Mouse (Mus musculus) heart, adult 2 months (tissue): ENCODE measurements around the gene 4931428F04Rik.
"Not testable (repeated sequence)": the region's sequence is repeated elsewhere in the genome, so short reads cannot be mapped to it uniquely, and the experiment has no call there.

Source experiments
- CTCF ChIP-seq: fragments of 200-600 bp; IDR thresholded peaks from 2 replicates; pipeline ENCODE4 v1.8.1; 2022; ENCODE audit warnings: antibody characterized with exemption, mild to moderate bottlenecking, moderate library complexity
- EP300 ChIP-seq: fragments of 200-500 bp; IDR thresholded peaks from 2 replicates; pipeline ENCODE4 v1.6.1; 2011; ENCODE audit warnings: low read depth, low read length, control low read depth; ENCODE audit not compliant: insufficient read depth
- POLR2A ChIP-seq: fragments of 200-500 bp; IDR thresholded peaks from 2 replicates; pipeline ENCODE4 v1.6.1; 2011; ENCODE audit warnings: mild to moderate bottlenecking, low read depth, low read length, control low read depth; ENCODE audit not compliant: insufficient read depth

GRCm38 (mm10) chr8:105291364-105291763 is 1.7 kb upstream of the 4931428F04Rik start:
- not testable (repeated sequence) for TF ChIP-seq CTCF, POLR2A, EP300
